Mouse (Mus musculus) mouse trophoblast stem cell (cell line): ENCODE measurements around the gene Parp16.

Experiments
- in situ Hi-C, 2 experiments: fragments of 300-500 bp; cut with MseI, MboI; formaldehyde crosslinking; loops; 2 replicates in 1 of 2; 3 replicates in 1 of 2; pipeline ENCODE4 v1.15.1; 2025

Gene Parp16

GRCm38 (mm10) chr9:65283301-65283700 lies 88.1 kb downstream of the Parp16 start:
- in situ Hi-C loops, result loop anchor here (5.0 to 10.0 kb wide), 2 partner anchors 51 to 58 kb away; no protein-coding TSS in a partner anchor

DNA sequence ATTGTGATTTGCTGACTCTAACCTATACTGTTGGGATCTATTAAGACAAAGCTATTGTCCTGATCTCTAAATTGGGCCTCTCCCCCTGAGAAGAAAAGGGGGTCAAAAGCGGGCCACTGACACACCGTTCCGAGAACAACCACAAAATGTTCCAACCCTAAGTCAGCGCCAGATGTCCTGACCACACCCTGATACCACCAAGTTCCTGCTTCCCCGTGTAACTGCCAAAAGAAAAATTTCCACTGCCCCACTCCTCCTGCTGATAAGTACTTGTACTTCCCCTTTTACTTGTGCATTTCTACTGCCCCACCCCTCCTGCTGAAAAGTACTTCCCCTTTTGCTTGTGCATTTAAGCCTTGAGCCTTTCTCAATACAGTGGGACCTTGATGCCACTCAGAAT lies 93.1 kb downstream of the Parp16 start:
- in situ Hi-C loops, result loop anchor here in 1 of 2 experiments (10.0 kb wide), 1 partner anchor 63 kb away; no protein-coding TSS in a partner anchor
